Mouse (Mus musculus): ENCODE measurements around the gene Notch1.

DNA sequence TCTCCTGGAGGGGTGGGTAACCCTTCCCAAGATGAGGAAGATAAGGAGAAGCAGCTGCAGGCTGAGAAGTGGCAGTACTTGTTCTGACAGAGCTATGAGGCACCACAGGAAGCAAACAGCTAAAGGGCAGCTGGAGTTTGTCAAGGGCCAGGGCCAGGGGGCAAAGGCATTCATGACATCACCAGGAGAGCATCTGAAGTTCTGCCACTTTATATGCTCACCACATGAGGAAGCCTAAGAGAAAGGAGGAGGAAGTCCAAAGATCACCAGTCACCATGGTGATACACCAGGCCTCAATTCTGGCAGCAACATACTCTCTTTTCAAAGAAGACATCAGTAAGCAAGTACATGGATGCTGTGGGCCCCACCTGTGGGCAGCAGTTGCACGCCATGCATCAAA is 93.4 kb downstream of the Notch1 start:
- TF ChIP-seq CTCF (IDR thresholded peaks at IDR 0.05; ENCODE audit: low read depth): no peak
- no peak for TF ChIP-seq EP300 (IDR thresholded peaks at IDR 0.05; ENCODE audit: low read depth)

Data from liver, postnatal 0 days (tissue).